Mouse (Mus musculus): ENCODE results near the gene Abcg1. TPM values are rescaled to one million over a fixed set of nuclear protein-coding genes. Genes with fewer than 3 reads are reported as not detected.

Abcg1 gene
- polyA plus RNA-seq, 1 experiment from 2014 or later: 3.4 TPM

GRCm38 (mm10) chr17:31091023-31091735 is 33.7 kb downstream of the Abcg1 start:
- WGBS: 50% methylated on average over 13 of the region's 13 CpGs
- Histone ChIP-seq H3K9me3 (ENCODE audit: control insufficient read depth) (no peaks in the 10 kb centered on the region), H3K4me2 (replicated peaks; ENCODE audit: low read depth) (no peak overlapping the region), H3K36me3 (ENCODE audit: control insufficient read depth, insufficient read depth) (no peaks in the 10 kb centered on the region), H3K27me3 (replicated peaks; ENCODE audit: control insufficient read depth, insufficient read depth, low read length) (no peaks in the 10 kb centered on the region), H3K9ac (ENCODE audit: low read depth, low read length) (no peak overlapping the region), H3K4me3 (ENCODE audit: low read depth, low read length) (no peak overlapping the region), H3K27ac (ENCODE audit: low read depth, low read length) (no peak overlapping the region), H3K4me1 (replicated peaks; ENCODE audit: control insufficient read depth, insufficient read depth, low read length) (no peaks in the 10 kb centered on the region)
- no peak for TF ChIP-seq CTCF (IDR thresholded peaks at IDR 0.05; ENCODE audit: low read depth)
- ATAC-seq: no peak

GRCm38 (mm10) chr17:31094781-31095180 is 37.3 kb downstream of the Abcg1 start:
- ATAC-seq: no peak
- Histone ChIP-seq H3K4me1 (replicated peaks; ENCODE audit: control insufficient read depth, insufficient read depth, low read length) (no peaks in the 10 kb centered on the region), H3K4me3 (ENCODE audit: low read depth, low read length) (no peak overlapping the region), H3K4me2 (replicated peaks; ENCODE audit: low read depth) (no peak overlapping the region), H3K27ac (ENCODE audit: low read depth, low read length) (no peak overlapping the region), H3K9me3 (ENCODE audit: control insufficient read depth) (no peaks in the 10 kb centered on the region), H3K9ac (ENCODE audit: low read depth, low read length) (no peak overlapping the region), H3K27me3 (replicated peaks; ENCODE audit: control insufficient read depth, insufficient read depth, low read length) (no peaks in the 10 kb centered on the region), H3K36me3 (ENCODE audit: control insufficient read depth, insufficient read depth) (no peaks in the 10 kb centered on the region)
- TF ChIP-seq CTCF (IDR thresholded peaks at IDR 0.05; ENCODE audit: low read depth): no peak
- WGBS: 59% methylated on average over 5 of the region's 5 CpGs

GRCm38 (mm10) chr17:31095570-31095969 is 38.1 kb downstream of the Abcg1 start:
- WGBS: 78% methylated on average over 7 of the region's 7 CpGs
- no peaks in the 10 kb centered on the region for H3K27me3 ChIP-seq (replicated peaks; ENCODE audit: control insufficient read depth, insufficient read depth, low read length)
- H3K36me3 ChIP-seq (ENCODE audit: control insufficient read depth, insufficient read depth): no peaks in the 10 kb centered on the region
- no peak overlapping the region for H3K4me3 ChIP-seq (ENCODE audit: low read depth, low read length)
- ATAC-seq: no peak
- no peak for TF ChIP-seq CTCF (IDR thresholded peaks at IDR 0.05; ENCODE audit: low read depth)
- H3K4me2 ChIP-seq (replicated peaks; ENCODE audit: low read depth): no peak overlapping the region
- H3K9me3 ChIP-seq (ENCODE audit: control insufficient read depth): no peaks in the 10 kb centered on the region
- H3K4me1 ChIP-seq (replicated peaks; ENCODE audit: control insufficient read depth, insufficient read depth, low read length): no peaks in the 10 kb centered on the region
- no peak overlapping the region for H3K27ac ChIP-seq (ENCODE audit: low read depth, low read length)
- H3K9ac ChIP-seq (ENCODE audit: low read depth, low read length): no peak overlapping the region

GRCm38 (mm10) chr17:31096893-31097292 is 39.4 kb downstream of the Abcg1 start:
- H3K36me3 ChIP-seq (ENCODE audit: control insufficient read depth, insufficient read depth): no peaks in the 10 kb centered on the region
- H3K9ac ChIP-seq (ENCODE audit: low read depth, low read length): no peak overlapping the region
- no peak overlapping the region for H3K27ac ChIP-seq (ENCODE audit: low read depth, low read length)
- ATAC-seq: no peak
- no peak for TF ChIP-seq CTCF (IDR thresholded peaks at IDR 0.05; ENCODE audit: low read depth)
- H3K4me2 ChIP-seq (replicated peaks; ENCODE audit: low read depth): no peak overlapping the region
- no peaks in the 10 kb centered on the region for H3K4me1 ChIP-seq (replicated peaks; ENCODE audit: control insufficient read depth, insufficient read depth, low read length)
- no peaks in the 10 kb centered on the region for H3K9me3 ChIP-seq (ENCODE audit: control insufficient read depth)
- WGBS: 95% methylated on average over 2 of the region's 2 CpGs
- no peak overlapping the region for H3K4me3 ChIP-seq (ENCODE audit: low read depth, low read length)
- H3K27me3 ChIP-seq (replicated peaks; ENCODE audit: control insufficient read depth, insufficient read depth, low read length): no peaks in the 10 kb centered on the region

- WGBS: 69% methylated on average over 5 of the region's 5 CpGs
- Histone ChIP-seq H3K9me3 (ENCODE audit: control insufficient read depth) (no peaks in the 10 kb centered on the region), H3K4me1 (replicated peaks; ENCODE audit: control insufficient read depth, insufficient read depth, low read length) (no peaks in the 10 kb centered on the region), H3K4me3 (ENCODE audit: low read depth, low read length) (no peak overlapping the region), H3K9ac (ENCODE audit: low read depth, low read length) (no peak overlapping the region), H3K4me2 (replicated peaks; ENCODE audit: low read depth) (no peak overlapping the region), H3K36me3 (ENCODE audit: control insufficient read depth, insufficient read depth) (no peaks in the 10 kb centered on the region), H3K27ac (ENCODE audit: low read depth, low read length) (no peak overlapping the region), H3K27me3 (replicated peaks; ENCODE audit: control insufficient read depth, insufficient read depth, low read length) (no peaks in the 10 kb centered on the region)
- TF ChIP-seq CTCF (IDR thresholded peaks at IDR 0.05; ENCODE audit: low read depth): no peak
- ATAC-seq: no peak
These were observed 41.3 kb downstream of the Abcg1 start for GRCm38 (mm10) chr17:31098788-31099187.

GRCm38 (mm10) chr17:31103007-31103570 is 45.6 kb downstream of the Abcg1 start:
- no peaks in the 10 kb centered on the region for H3K4me1 ChIP-seq (replicated peaks; ENCODE audit: control insufficient read depth, insufficient read depth, low read length)
- 89% methylated on average over 8 of the region's 8 CpGs for WGBS

More at GRCm38 (mm10) chr17:31103007-31103570, 45.6 kb downstream of the Abcg1 start:
- no peak overlapping the region for H3K27ac ChIP-seq (ENCODE audit: low read depth, low read length)
- no peak overlapping the region for H3K4me3 ChIP-seq (ENCODE audit: low read depth, low read length)
- TF ChIP-seq CTCF (IDR thresholded peaks at IDR 0.05; ENCODE audit: low read depth): no peak
- no peaks in the 10 kb centered on the region for H3K27me3 ChIP-seq (replicated peaks; ENCODE audit: control insufficient read depth, insufficient read depth, low read length)
- no peaks in the 10 kb centered on the region for H3K36me3 ChIP-seq (ENCODE audit: control insufficient read depth, insufficient read depth)
- H3K9ac ChIP-seq (ENCODE audit: low read depth, low read length): no peak overlapping the region
- ATAC-seq: no peak
- no peaks in the 10 kb centered on the region for H3K9me3 ChIP-seq (ENCODE audit: control insufficient read depth)
- H3K4me2 ChIP-seq (replicated peaks; ENCODE audit: low read depth): no peak overlapping the region

Measured in intestine, postnatal 0 days (tissue).